Mouse (Mus musculus) stomach, postnatal 0 days (tissue): Measurements from ENCODE around the gene Banp.

ENCODE experiments used
- CTCF ChIP-seq: IDR thresholded peaks from 2 replicates; pipeline ENCODE4 v1.5.1; 2016; ENCODE audit warnings: antibody characterized with exemption, low read depth, mild to moderate bottlenecking, moderate library complexity
- EP300 ChIP-seq: optimal IDR thresholded peaks from 2 replicates; pipeline ENCODE3; 2016; ENCODE audit warnings: antibody characterized with exemption

DNA sequence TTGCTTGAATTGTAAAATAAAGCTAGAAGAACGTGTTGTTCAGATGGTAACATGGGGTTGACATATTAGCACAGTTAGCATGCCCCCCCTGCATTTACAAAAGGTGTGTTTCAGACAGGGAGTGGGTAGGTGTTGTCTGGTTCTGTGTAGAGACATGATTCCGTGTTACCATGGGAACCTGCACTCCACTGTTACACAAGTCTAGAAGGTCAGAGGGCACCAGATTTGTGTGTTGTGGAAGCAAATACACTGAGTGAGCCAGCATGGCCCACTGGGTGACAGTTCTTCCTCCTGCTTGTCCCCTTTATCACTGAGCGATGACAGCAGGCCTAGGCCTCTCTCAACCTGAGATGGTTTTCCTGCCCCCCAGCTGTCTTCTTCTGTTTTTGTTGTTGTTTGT lies 46.3 kb downstream of the Banp start:
- no peak for TF ChIP-seq CTCF
- TF ChIP-seq EP300, result no peak
